Mouse (Mus musculus) myocyte (in vitro differentiated cells): ENCODE results near the gene Btbd10.

Experiments
- CEBPB ChIP-seq: IDR thresholded peaks from 2 replicates; pipeline ENCODE4 v1.6.1; 2011; ENCODE audit warnings: mild to moderate bottlenecking, moderate library complexity; ENCODE audit not compliant: poor library complexity, insufficient read depth, severe bottlenecking
- E2F4 ChIP-seq: IDR thresholded peaks from one replicate; pipeline ENCODE4 v1.6.1; 2011; ENCODE audit warnings: mild to moderate bottlenecking, control low read depth, moderate library complexity; ENCODE audit not compliant: insufficient read depth
- MYOD1 ChIP-seq, 3 experiments: IDR thresholded peaks; one replicate each; pipeline ENCODE4 v1.6.1; 2011; ENCODE audit warnings: control low read depth in 2 of 3, low read depth in 2 of 3, mild to moderate bottlenecking in 2 of 3, moderate library complexity in 1 of 3; ENCODE audit not compliant: insufficient read length in 2 of 3, control insufficient read depth in 1 of 3
- MYOG ChIP-seq, 3 experiments: IDR thresholded peaks; one replicate each; pipeline ENCODE4 v1.6.1; 2011; ENCODE audit warnings: control low read depth in 2 of 3, low read depth in 2 of 3, mild to moderate bottlenecking in 2 of 3; ENCODE audit not compliant: insufficient read length in 2 of 3, control insufficient read depth in 1 of 3, insufficient read depth in 1 of 3
- POLR2A ChIP-seq: IDR thresholded peaks from one replicate; pipeline ENCODE4 v1.6.1; 2011; ENCODE audit warnings: low read depth, mild to moderate bottlenecking, control low read depth, moderate library complexity; ENCODE audit not compliant: insufficient read length
- POLR2AphosphoS2 ChIP-seq: IDR thresholded peaks from one replicate; pipeline ENCODE4 v1.6.1; 2011; ENCODE audit warnings: low read depth, control low read depth; ENCODE audit not compliant: insufficient read length
- REST ChIP-seq: IDR thresholded peaks from one replicate; pipeline ENCODE4 v1.6.1; 2011; ENCODE audit warnings: mild to moderate bottlenecking, control low read depth, moderate library complexity; ENCODE audit not compliant: insufficient read depth, insufficient read length
- TCF12 ChIP-seq: IDR thresholded peaks from one replicate; pipeline ENCODE4 v1.6.1; 2011; ENCODE audit warnings: mild to moderate bottlenecking, control low read depth; ENCODE audit not compliant: poor library complexity, insufficient read depth, severe bottlenecking
- TCF3 ChIP-seq: IDR thresholded peaks from one replicate; pipeline ENCODE4 v1.6.1; 2011; ENCODE audit warnings: low read depth, control low read depth; ENCODE audit not compliant: insufficient read length
- USF1 ChIP-seq: IDR thresholded peaks from one replicate; pipeline ENCODE4 v1.6.1; 2011; ENCODE audit warnings: low read depth, mild to moderate bottlenecking, control low read depth, moderate library complexity

- TF ChIP-seq POLR2A (peak; percentile 87), USF1 (no peak), CEBPB (no peak), POLR2AphosphoS2 (peak; percentile 61), MYOD1 (IDR thresholded peaks at IDR 0.05; ENCODE audit: control insufficient read depth in 1 of 3, insufficient read length in 2 of 3, low read depth in 2 of 3) (no peak), MYOG (IDR thresholded peaks at IDR 0.05; ENCODE audit: control insufficient read depth in 1 of 3, insufficient read depth in 1 of 3, insufficient read length in 2 of 3, low read depth in 2 of 3) (no peak), E2F4 (no peak), TCF3 (no peak), REST (no peak), TCF12 (no peak)
These were observed at the start of gene Btbd10 for GRCm38 (mm10) chr7:113368746-113369619.
